Mouse (Mus musculus) limb, embryonic 11.5 days (tissue): ENCODE measurements around the gene Pdik1l. TPM values are rescaled to one million over a fixed set of nuclear protein-coding genes. Genes with fewer than 3 reads are reported as not detected.

ENCODE experiments used
- ATAC-seq: fragments of 200-750 bp; cut with Nextera tagmentation; 2 replicates; pipeline ENCODE4 v1.8.0; 2017; ENCODE audit warnings: low read depth; ENCODE audit not compliant: insufficient number of reproducible peaks, low FRiP score, low TSS enrichment
- DNase-seq: peaks from one replicate; pipeline ENCODE4 v3.0.0-alpha.2; 2015; ENCODE audit warnings: low spot score
- H3K27ac ChIP-seq: fragments of 300-500 bp; sonication (generic); replicated peaks from 2 replicates; pipeline ENCODE4 v1.5.1; 2014; ENCODE audit warnings: low read depth, mild to moderate bottlenecking, low read length
- H3K27me3 ChIP-seq: fragments of 300-500 bp; sonication (generic); 2 replicates; pipeline ENCODE4 v1.6.1; 2014; ENCODE audit warnings: mild to moderate bottlenecking, low read length, mixed read lengths; ENCODE audit not compliant: control insufficient read depth, insufficient read depth
- H3K36me3 ChIP-seq: fragments of 300-500 bp; sonication (generic); 2 replicates; pipeline ENCODE4 v1.6.1; 2014; ENCODE audit warnings: mild to moderate bottlenecking, low read length, moderate library complexity, mixed read lengths; ENCODE audit not compliant: control insufficient read depth, insufficient read depth
- H3K4me1 ChIP-seq: fragments of 300-500 bp; sonication (generic); 2 replicates; pipeline ENCODE4 v1.6.1; 2014; ENCODE audit warnings: low read length, mixed read lengths; ENCODE audit not compliant: control insufficient read depth, insufficient read depth
- H3K4me2 ChIP-seq: fragments of 300-500 bp; sonication (generic); 2 replicates; pipeline ENCODE4 v1.6.1; 2014; ENCODE audit warnings: low read depth, mild to moderate bottlenecking, moderate library complexity; ENCODE audit not compliant: severe bottlenecking
- H3K4me3 ChIP-seq: fragments of 300-500 bp; sonication (generic); 2 replicates; pipeline ENCODE4 v1.5.1; 2014; ENCODE audit warnings: low read depth, low read length
- H3K9ac ChIP-seq: fragments of 300-500 bp; sonication (generic); 2 replicates; pipeline ENCODE4 v1.6.1; 2014; ENCODE audit warnings: mild to moderate bottlenecking, low read length
- H3K9me3 ChIP-seq: fragments of 300-500 bp; sonication (generic); 2 replicates; pipeline ENCODE4 v1.6.1; 2016; ENCODE audit warnings: low read length; ENCODE audit not compliant: control insufficient read depth
- WGBS: fragments of 180-500 bp; shearing (Covaris S2); extraction: QIAGEN DNeasy Blood & Tissue Kit; methylation state at CpG from one replicate; pipeline ENCODE4 v1.1.7; 2014; 5-methylcytosine and 5-hydroxymethylcytosine counted together
- polyA plus RNA-seq: library from polyadenylated mRNA; unstranded; fragments of >200 nt; fragmentation: Nextera tagmentation; extraction: Ambion mirVana; gene quantifications from 2 replicates; pipeline ENCODE4 v1.2.1, GENCODE M21; 2014

Pdik1l gene
- polyA plus RNA-seq, 1 experiment from 2014 or later: 21.0 TPM

DNA sequence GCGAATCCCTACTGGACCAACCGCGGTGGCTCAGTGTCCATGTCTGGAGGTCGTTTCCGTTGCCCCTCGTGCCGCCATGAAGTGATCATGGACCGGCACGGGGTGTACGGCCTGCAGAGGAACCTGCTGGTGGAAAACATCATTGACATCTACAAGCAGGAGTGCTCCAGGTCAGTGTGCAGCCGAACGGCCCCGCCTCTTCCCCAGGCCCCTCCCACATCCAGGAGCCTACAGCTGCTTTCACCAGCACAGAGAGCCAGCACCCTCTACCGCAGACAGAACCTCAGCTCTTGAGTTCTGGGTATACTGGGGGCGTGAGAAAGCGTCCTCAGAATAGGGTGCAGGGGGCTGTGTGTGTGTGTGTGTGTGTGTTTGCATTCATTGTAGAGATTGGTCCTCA, 28.7 kb upstream of the Pdik1l start:
- Histone ChIP-seq H3K9me3 (no peaks in the 10 kb centered on the region), H3K4me3 (no peak overlapping the region), H3K9ac (no peak overlapping the region), H3K27ac (no peak overlapping the region), H3K4me2 (no peak overlapping the region), H3K4me1 (0 out of 2 replicates have a peak, but pooled peaks cover 4% of the 10 kb centered on the region), H3K36me3 (no peaks in the 10 kb centered on the region), H3K27me3 (no peaks in the 10 kb centered on the region)
- ATAC-seq (no peak), DNase-seq (no peak)
- 56% methylated on average over 16 of the region's 16 CpGs for WGBS

DNA sequence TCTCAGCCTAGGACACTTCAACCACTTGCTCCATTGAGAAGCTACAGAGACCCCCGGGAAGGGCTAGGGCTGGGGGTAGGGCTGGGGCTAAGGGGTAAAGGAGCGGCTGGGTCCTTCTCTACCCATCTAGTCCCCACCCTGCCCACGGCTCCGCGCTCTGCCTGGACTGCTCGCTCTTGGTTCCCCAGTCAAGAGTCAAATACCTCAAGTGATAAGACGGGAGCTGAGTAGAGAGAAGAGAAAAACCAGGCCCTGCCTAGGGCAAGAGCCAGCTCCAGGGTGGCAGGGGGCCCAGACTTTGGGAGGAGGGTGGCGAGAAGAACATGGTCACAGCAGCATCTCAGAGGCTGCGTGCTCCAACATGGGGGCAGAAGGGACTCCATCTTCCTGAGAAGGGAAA, 27.8 kb upstream of the Pdik1l start:
- Histone ChIP-seq H3K27ac (no peak overlapping the region), H3K4me2 (no peak overlapping the region), H3K27me3 (no peaks in the 10 kb centered on the region), H3K4me3 (no peak overlapping the region), H3K9ac (no peak overlapping the region), H3K4me1 (0 out of 2 replicates have a peak, but pooled peaks cover 4% of the 10 kb centered on the region), H3K9me3 (no peaks in the 10 kb centered on the region), H3K36me3 (no peaks in the 10 kb centered on the region)
- 67% methylated on average over 9 of the region's 9 CpGs for WGBS
- ATAC-seq (no peak), DNase-seq (no peak)

DNA sequence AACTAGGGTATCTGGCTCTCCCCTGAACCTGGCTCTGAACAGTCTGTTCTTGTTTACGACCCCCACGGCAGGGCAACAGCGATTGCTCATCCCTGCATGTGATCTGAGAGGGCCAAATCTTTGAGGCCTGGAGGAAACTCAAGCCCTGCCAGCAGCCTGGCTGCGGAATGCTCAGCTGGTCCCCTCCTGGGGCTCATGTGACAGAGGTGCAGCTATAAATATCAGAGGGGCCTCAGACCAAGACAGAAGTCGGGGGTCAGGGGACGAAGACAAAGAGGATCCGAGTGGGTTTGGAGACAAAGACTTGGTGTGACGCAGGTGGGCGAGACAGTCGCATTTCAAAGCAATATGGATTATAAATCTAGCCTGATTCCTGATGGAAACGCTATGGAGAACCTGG, 27.2 kb upstream of the Pdik1l start, which contains the start of gene Trim63:
Gene Trim63, plus strand, starts transcription at position 245 of the 400 bp plus-strand sequence.
- no peak for ATAC-seq
- Histone ChIP-seq H3K9me3 (no peaks in the 10 kb centered on the region), H3K36me3 (no peaks in the 10 kb centered on the region), H3K4me1 (0 out of 2 replicates have a peak, but pooled peaks cover 4% of the 10 kb centered on the region), H3K4me2 (no peak within 1 kb of the TSS), H3K9ac (no peak within 1 kb of the TSS), H3K4me3 (no peak within 1 kb of the TSS), H3K27ac (no peak within 1 kb of the TSS), H3K27me3 (no peaks in the 10 kb centered on the region)
- WGBS: 29% methylated on average over 11 of the region's 11 CpGs
- no peak for DNase-seq

DNA sequence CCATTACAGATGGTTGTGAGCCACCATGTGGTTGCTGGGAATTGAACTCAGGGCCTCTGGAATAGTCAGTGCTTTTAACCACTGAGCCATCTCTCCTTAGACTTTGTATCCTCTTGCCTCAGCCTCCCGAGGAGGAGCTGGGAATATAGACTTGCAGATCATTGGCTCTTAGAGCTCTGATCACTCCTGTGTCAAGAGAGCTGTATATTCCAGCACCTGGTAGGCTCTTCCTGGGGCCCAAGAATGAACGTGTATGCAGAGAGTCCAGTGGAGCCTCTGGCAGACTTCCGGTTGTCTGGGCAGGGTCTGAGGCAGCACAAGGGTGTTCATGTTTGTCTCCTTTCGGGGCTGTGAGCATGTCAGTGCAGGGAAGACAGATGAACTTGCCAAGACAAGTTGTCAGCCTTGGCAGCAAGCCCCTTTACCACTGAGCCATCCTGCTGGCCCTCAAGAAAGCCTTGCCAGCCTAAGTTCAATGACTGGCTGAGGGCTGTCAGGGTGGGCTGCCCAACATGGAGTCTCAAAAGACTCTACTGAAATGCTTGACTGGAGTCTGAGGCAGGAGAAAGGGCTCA, 26.5 kb upstream of the Pdik1l start:
- DNase-seq: no peak
- Histone ChIP-seq H3K27me3 (no peaks in the 10 kb centered on the region), H3K9ac (no peak overlapping the region), H3K9me3 (no peaks in the 10 kb centered on the region), H3K4me1 (0 out of 2 replicates have a peak, but pooled peaks cover 4% of the 10 kb centered on the region), H3K4me2 (no peak overlapping the region), H3K27ac (no peak overlapping the region), H3K36me3 (no peaks in the 10 kb centered on the region), H3K4me3 (no peak overlapping the region)
- ATAC-seq: no peak
- WGBS: 74% methylated on average over 4 of the region's 4 CpGs

DNA sequence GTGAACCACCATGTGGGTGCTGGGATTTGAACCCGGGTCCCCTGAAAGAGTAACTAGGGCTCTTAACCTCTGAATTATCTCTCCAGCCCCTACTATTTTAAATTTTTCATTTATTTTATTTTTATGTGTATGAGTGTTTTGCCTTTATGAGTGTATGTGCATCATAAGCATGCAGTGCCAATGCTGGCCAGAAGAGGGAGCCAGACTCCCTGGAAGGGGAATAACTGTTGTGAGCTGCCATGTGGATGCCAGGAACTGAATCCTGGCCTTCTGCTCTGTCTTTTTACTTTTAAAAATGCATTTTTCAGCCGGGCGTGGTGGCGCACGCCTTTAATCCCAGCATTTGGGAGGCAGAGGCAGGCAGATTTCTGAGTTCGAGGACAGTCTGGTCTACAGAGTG, 25.2 kb upstream of the Pdik1l start:
- H3K4me1 ChIP-seq: 0 out of 2 replicates have a peak, but pooled peaks cover 4% of the 10 kb centered on the region
- no peaks in the 10 kb centered on the region for H3K36me3 ChIP-seq
- H3K9ac ChIP-seq: no peak overlapping the region
- no peaks in the 10 kb centered on the region for H3K27me3 ChIP-seq
- DNase-seq (no peak), ATAC-seq (no peak)
- H3K4me2 ChIP-seq: no peak overlapping the region
- no peaks in the 10 kb centered on the region for H3K9me3 ChIP-seq
- no peak overlapping the region for H3K4me3 ChIP-seq
- WGBS: 95% methylated on average over 6 of the region's 6 CpGs
- no peak overlapping the region for H3K27ac ChIP-seq

DNA sequence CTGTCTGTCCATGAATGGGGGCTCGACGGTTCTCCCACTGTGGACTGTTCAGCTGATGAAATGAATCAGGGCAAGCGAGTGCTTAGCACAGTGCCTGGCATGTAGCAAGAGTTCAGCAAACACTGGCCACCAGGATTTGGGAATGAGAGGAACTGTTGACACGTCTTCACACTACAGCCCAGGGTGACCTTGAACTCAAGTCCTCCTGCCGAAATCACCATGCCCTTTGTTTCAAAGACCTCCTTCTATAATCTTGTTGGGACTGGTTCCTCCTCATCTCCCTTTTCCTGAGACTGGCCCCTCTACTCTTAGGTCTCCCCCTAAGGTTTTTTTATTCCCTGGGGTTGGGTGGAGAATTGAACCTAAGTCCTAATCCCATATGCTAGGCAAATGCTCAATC, 24.6 kb upstream of the Pdik1l start:
- H3K4me1 ChIP-seq: peaks cover 4% of the 10 kb centered on the region; the same call in 1 of the 2 replicates
- no peak overlapping the region for H3K27ac ChIP-seq
- H3K4me2 ChIP-seq: no peak overlapping the region
- no peak overlapping the region for H3K9ac ChIP-seq
- 95% methylated on average over 5 of the region's 5 CpGs for WGBS
- no peak overlapping the region for H3K4me3 ChIP-seq
- DNase-seq (no peak), ATAC-seq (no peak)
- no peaks in the 10 kb centered on the region for H3K9me3 ChIP-seq
- no peaks in the 10 kb centered on the region for H3K27me3 ChIP-seq
- no peaks in the 10 kb centered on the region for H3K36me3 ChIP-seq

DNA sequence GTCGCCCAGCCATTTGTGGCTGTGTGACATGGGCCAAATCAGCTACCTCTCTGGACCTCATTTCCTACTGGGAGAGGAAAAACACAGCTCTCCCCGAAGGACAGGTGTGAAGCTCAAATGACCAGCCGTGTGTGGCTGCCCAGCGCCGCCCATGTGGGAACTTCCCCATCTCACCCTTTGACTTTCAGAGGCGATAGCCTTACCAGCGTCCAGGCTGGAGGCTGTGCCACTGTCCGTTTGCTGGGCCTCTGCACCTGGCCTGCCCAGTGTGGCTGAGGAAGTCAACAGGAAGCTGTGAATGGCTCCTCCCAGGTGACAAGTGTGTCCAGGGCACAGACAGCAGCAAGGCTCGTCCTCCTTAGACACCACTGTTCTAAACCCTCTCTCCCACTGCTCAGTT, 24.1 kb upstream of the Pdik1l start:
- Histone ChIP-seq H3K9ac (no peak overlapping the region), H3K4me2 (no peak overlapping the region), H3K27me3 (no peaks in the 10 kb centered on the region), H3K27ac (no peak overlapping the region), H3K4me1 (peaks cover 6% of the 10 kb centered on the region; the same call in 1 of the 2 replicates), H3K36me3 (no peaks in the 10 kb centered on the region), H3K4me3 (no peak overlapping the region), H3K9me3 (no peaks in the 10 kb centered on the region)
- DNase-seq (no peak), ATAC-seq (no peak)
- WGBS: 89% methylated on average over 9 of the region's 9 CpGs

DNA sequence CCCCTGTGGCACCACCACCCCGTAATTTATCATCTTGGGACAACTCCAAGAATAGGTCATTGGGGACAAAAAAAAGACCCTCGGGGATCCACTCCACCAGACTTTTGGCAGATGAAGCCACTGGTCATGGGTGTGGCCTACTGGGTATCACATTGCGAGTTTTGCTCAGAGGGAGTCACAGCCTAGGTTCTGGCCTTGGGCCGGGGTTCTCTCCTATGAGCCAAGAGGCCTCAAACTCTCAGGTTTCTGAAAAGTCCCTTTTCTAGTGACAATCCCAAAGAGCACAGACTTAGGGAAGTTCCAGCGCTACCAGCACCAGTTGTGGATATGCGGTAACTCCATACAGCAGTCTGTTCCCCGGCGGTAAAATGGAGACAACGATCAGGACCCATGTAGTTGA, 23.0 kb upstream of the Pdik1l start:
- H3K4me3 ChIP-seq: no peak overlapping the region

DNA sequence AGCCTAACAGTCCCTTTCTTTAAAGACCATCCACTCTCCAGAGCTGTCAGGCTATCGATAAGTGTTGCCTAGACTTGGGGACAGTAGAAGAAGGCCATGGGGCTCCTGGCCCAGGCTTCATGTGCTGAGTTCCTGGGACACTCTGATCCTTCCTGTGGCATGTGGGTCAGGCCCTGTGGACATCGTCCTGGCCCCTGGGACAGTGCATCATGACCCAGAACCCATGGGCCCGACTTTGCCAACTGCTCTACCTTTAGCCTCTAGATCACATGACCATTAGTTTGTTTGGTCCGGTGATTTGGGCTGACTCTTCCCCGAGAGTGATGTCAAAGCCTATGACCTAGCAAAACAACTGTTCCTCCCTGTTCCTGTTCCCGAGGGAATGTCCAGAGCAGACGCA, 22.4 kb upstream of the Pdik1l start:
- ATAC-seq: no peak
- Histone ChIP-seq H3K9me3 (no peaks in the 10 kb centered on the region), H3K9ac (no peak overlapping the region), H3K36me3 (no peaks in the 10 kb centered on the region), H3K27me3 (no peaks in the 10 kb centered on the region), H3K4me2 (no peak overlapping the region), H3K27ac (no peak overlapping the region), H3K4me1 (peaks cover 6% of the 10 kb centered on the region; the same call in 1 of the 2 replicates), H3K4me3 (no peak overlapping the region)
- DNase-seq: no peak
- WGBS: 88% methylated on average over 7 of the region's 7 CpGs

More for the DNA sequence above, 23.0 kb upstream of the Pdik1l start:
- no peaks in the 10 kb centered on the region for H3K36me3 ChIP-seq
- H3K27me3 ChIP-seq: no peaks in the 10 kb centered on the region
- ATAC-seq (no peak), DNase-seq (no peak)
- no peak overlapping the region for H3K9ac ChIP-seq
- H3K27ac ChIP-seq: no peak overlapping the region
- no peak overlapping the region for H3K4me2 ChIP-seq
- H3K9me3 ChIP-seq: no peaks in the 10 kb centered on the region
- 90% methylated on average over 9 of the region's 9 CpGs for WGBS
- H3K4me1 ChIP-seq: peaks cover 6% of the 10 kb centered on the region; the same call in 1 of the 2 replicates
